ENCODE assay signal across 21 mouse cellular contexts in genomic region chr4:128709781-128710166, GRCm38 (mm10). TPM values are rescaled to one million over a fixed set of nuclear protein-coding genes. Genes with fewer than 3 reads are reported as not detected.
"Had no signal": no experiment of that assay in that cellular context is flagged by ENCODE, and none has a peak within 500 bp of the region (broad histone marks: within the 10 kb centered on the region; RNA-seq: fewer than 3 reads in every experiment).

No protein-coding gene starts in this region.

- H3K27me3 ChIP-seq: limb, embryonic 12.5 days; limb, embryonic 15.5 days had no signal

- ATAC-seq: midbrain, embryonic 16.5 days had no signal

- H3K9ac ChIP-seq: kidney, embryonic 15.5 days; limb, embryonic 12.5 days; limb, embryonic 15.5 days; liver, embryonic 14.5 days; liver, postnatal 0 days; lung, embryonic 14.5 days had no signal

- H3K4me2 ChIP-seq: kidney, embryonic 15.5 days; limb, embryonic 12.5 days; limb, embryonic 15.5 days; liver, embryonic 11.5 days; lung, embryonic 14.5 days had no signal

- DNase-seq: kidney, postnatal 10 days; kidney, postnatal 36 days; layer of hippocampus, postnatal 36 days; lung, embryonic 14.5 days; right cerebral cortex, adult 18-20 months; right cerebral cortex, postnatal 14 days; right cerebral cortex, postnatal 4 days; thymus, adult 2 months; thymus, postnatal 14 days; thymus, postnatal 4 days had no signal

- H3K4me3 ChIP-seq: kidney, embryonic 15.5 days; left cerebral cortex, adult 2 months; limb, embryonic 12.5 days; limb, embryonic 15.5 days; myocyte had no signal

- H3K27ac ChIP-seq: kidney, embryonic 15.5 days; left cerebral cortex, adult 2 months; limb, embryonic 12.5 days; limb, embryonic 15.5 days; liver, embryonic 14.5 days; macrophage had no signal

- H3K9me3 ChIP-seq: kidney, embryonic 15.5 days; limb, embryonic 12.5 days; limb, embryonic 15.5 days had no signal

RNA-seq across cellular contexts. Expression of gene A3galt2, which starts 45.4 kb away (rescaled TPM):
- polyA plus RNA-seq: liver, postnatal 0 days; macrophage; stomach, postnatal 0 days had no signal
